Mouse (Mus musculus) adrenal gland (tissue): Measurements from ENCODE around the gene Abca13.

Experiments used
- intact Hi-C: fragments of 180-260 bp; cut with DNase I; formaldehyde crosslinking; loops from one replicate; pipeline ENCODE4 v1.15.1; 2025

Gene Abca13

GRCm38 (mm10) chr11:9528556-9528955 is 336.8 kb downstream of the Abca13 start:
- intact Hi-C loops, result no loop called here

- intact Hi-C loops, result no loop called here
Observed at GRCm38 (mm10) chr11:9531715-9532114, 340.0 kb downstream of the Abca13 start.

- intact Hi-C loops, result no loop called here
Observed at GRCm38 (mm10) chr11:9533189-9533588, 341.4 kb downstream of the Abca13 start.

- intact Hi-C loops, result no loop called here
Observed at GRCm38 (mm10) chr11:9533658-9534202, 342.0 kb downstream of the Abca13 start.

- intact Hi-C loops, result no loop called here
Observed at GRCm38 (mm10) chr11:9536811-9537210, 345.1 kb downstream of the Abca13 start.

GRCm38 (mm10) chr11:9538328-9538727 is 346.6 kb downstream of the Abca13 start:
- intact Hi-C loops, result no loop called here

GRCm38 (mm10) chr11:9560026-9560425 is 368.3 kb downstream of the Abca13 start:
- intact Hi-C loops, result no loop called here

GRCm38 (mm10) chr11:9568302-9568701 is 376.6 kb downstream of the Abca13 start:
- intact Hi-C loops, result no loop called here

GRCm38 (mm10) chr11:9570319-9570718 is 378.6 kb downstream of the Abca13 start:
- intact Hi-C loops, result no loop called here

GRCm38 (mm10) chr11:9574894-9575293 is 383.2 kb downstream of the Abca13 start:
- intact Hi-C loops, result no loop called here

- intact Hi-C loops, result no loop called here
Observed at GRCm38 (mm10) chr11:9591757-9592316, 400.1 kb downstream of the Abca13 start.

- intact Hi-C loops, result no loop called here
Observed at GRCm38 (mm10) chr11:9597299-9597698, 405.6 kb downstream of the Abca13 start.

- intact Hi-C loops, result no loop called here
Observed at GRCm38 (mm10) chr11:9601096-9601495, 409.4 kb downstream of the Abca13 start.

- intact Hi-C loops, result no loop called here
Observed at GRCm38 (mm10) chr11:9602137-9602536, 410.4 kb downstream of the Abca13 start.

- intact Hi-C loops, result no loop called here
Observed at GRCm38 (mm10) chr11:9608249-9608648, 416.5 kb downstream of the Abca13 start.

- intact Hi-C loops, result no loop called here
Observed at GRCm38 (mm10) chr11:9609075-9609474, 417.3 kb downstream of the Abca13 start.

GRCm38 (mm10) chr11:9616133-9616532 is 424.4 kb downstream of the Abca13 start:
- intact Hi-C loops, result no loop called here

- intact Hi-C loops, result no loop called here
Observed at GRCm38 (mm10) chr11:9616665-9617064, 424.9 kb downstream of the Abca13 start.

- intact Hi-C loops, result no loop called here
Observed at GRCm38 (mm10) chr11:9619986-9620385, 428.2 kb downstream of the Abca13 start.

- intact Hi-C loops, result no loop called here
Observed at GRCm38 (mm10) chr11:9622888-9623287, 431.1 kb downstream of the Abca13 start.

- intact Hi-C loops, result no loop called here
Observed at GRCm38 (mm10) chr11:9624753-9625152, 433.0 kb downstream of the Abca13 start.

- intact Hi-C loops, result no loop called here
Observed at GRCm38 (mm10) chr11:9625812-9626211, 434.1 kb downstream of the Abca13 start.

- intact Hi-C loops, result no loop called here
Observed at GRCm38 (mm10) chr11:9647272-9647671, 455.5 kb downstream of the Abca13 start.

- intact Hi-C loops, result no loop called here
Observed at GRCm38 (mm10) chr11:9647991-9648390, 456.2 kb downstream of the Abca13 start.
